Mouse (Mus musculus) neural tube, embryonic 14.5 days (tissue): ENCODE measurements around the gene Vps13d. TPM values are rescaled to one million over a fixed set of nuclear protein-coding genes. Genes with fewer than 3 reads are reported as not detected.

Experiments used
- ATAC-seq: fragments of 200-750 bp; cut with Nextera tagmentation; 2 replicates; pipeline ENCODE4 v1.8.0; 2017; ENCODE audit warnings: low read depth, mild to moderate bottlenecking, moderate TSS enrichment, moderate library complexity
- H3K27ac ChIP-seq: fragments of 300-500 bp; sonication (generic); 2 replicates; pipeline ENCODE4 v1.5.1; 2014; ENCODE audit warnings: low read depth, mild to moderate bottlenecking, control low read depth, low read length, moderate library complexity, mixed read lengths
- H3K27me3 ChIP-seq: fragments of 300-500 bp; sonication (generic); 2 replicates; pipeline ENCODE4 v1.6.1; 2014; ENCODE audit warnings: low read length; ENCODE audit not compliant: control insufficient read depth, insufficient read depth
- H3K36me3 ChIP-seq: fragments of 300-500 bp; sonication (generic); 2 replicates; pipeline ENCODE4 v1.6.1; 2014; ENCODE audit warnings: low read length, mixed read lengths; ENCODE audit not compliant: control insufficient read depth, insufficient read depth
- H3K4me1 ChIP-seq: fragments of 300-500 bp; sonication (generic); 2 replicates; pipeline ENCODE4 v1.6.1; 2014; ENCODE audit warnings: low read length; ENCODE audit not compliant: control insufficient read depth, insufficient read depth
- H3K4me2 ChIP-seq: fragments of 300-500 bp; sonication (generic); 2 replicates; pipeline ENCODE4 v1.6.1; 2014; ENCODE audit warnings: mild to moderate bottlenecking, low read depth, low read length, control low read depth
- H3K4me3 ChIP-seq: fragments of 300-500 bp; sonication (generic); 2 replicates; pipeline ENCODE4 v1.5.1; 2014; ENCODE audit warnings: low read depth, low read length, control low read depth, mixed read lengths
- H3K9ac ChIP-seq: fragments of 300-500 bp; sonication (generic); replicated peaks from 2 replicates; pipeline ENCODE4 v1.6.1; 2014; ENCODE audit warnings: low read depth, mild to moderate bottlenecking, control low read depth, low read length, mixed read lengths
- H3K9me3 ChIP-seq: fragments of 300-500 bp; sonication (generic); 2 replicates; pipeline ENCODE4 v1.6.1; 2016; ENCODE audit warnings: low read length; ENCODE audit not compliant: control insufficient read depth
- WGBS: fragments of 180-500 bp; shearing (Covaris S2); extraction: QIAGEN DNeasy Blood & Tissue Kit; methylation state at CpG from one replicate; pipeline ENCODE4 v1.1.7; 2014; 5-methylcytosine and 5-hydroxymethylcytosine counted together
- polyA plus RNA-seq: library from polyadenylated mRNA; unstranded; fragments of >200 nt; fragmentation: Nextera tagmentation; extraction: Ambion mirVana; gene quantifications from 2 replicates; pipeline ENCODE4 v1.2.1, GENCODE M21; 2014

Vps13d gene
- polyA plus RNA-seq, 1 experiment from 2014 or later = 12.9 TPM

DNA sequence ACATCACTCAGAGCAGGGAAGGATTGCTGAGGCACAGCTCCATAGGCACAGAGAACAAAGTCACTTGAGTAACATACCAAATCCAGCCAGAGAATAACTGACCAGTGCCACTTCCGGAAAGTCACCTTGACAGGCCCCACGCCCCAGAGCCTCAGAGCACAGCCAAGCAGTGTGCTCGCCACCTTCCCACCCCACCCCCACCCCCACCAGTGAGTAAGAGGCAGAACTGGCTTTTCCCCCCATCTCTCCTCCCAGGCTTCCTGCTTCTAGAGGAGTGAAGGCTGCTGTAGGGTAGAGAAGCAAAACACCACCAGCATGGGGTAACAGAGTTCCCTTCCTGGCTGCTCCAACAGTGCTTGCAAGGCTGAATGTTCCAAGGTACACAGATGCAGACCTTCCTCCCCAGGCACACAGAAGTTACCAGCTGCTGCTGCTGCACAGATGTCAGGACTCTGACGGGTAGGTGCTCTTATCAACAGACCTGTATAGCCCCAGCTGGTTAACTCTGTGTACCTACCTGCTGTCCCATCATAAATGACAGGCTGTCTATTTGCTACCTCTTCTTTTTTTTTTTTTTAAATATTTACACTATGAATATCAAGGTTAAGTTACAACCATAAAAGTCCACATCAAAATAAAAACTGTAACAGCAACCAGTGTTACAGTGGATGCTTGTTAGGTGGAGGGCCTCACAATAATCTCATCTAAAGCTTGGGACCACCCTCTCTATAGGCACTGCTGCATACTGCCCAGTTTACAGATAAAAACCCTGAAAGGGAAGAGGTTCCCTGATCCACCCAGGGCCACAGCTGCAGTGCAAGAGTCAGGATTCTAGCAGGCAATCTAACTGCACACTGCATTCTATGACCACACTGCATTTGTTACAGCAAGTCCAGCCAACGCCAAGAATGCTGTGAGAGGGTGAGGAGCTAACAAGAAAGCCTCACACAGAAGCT lies 47.5 kb downstream of the Vps13d start:
- no peaks in the 10 kb centered on the region for H3K27me3 ChIP-seq
- no peak overlapping the region for H3K4me2 ChIP-seq
- no peak overlapping the region for H3K4me3 ChIP-seq
- peaks cover 45% of the 10 kb centered on the region for H3K36me3 ChIP-seq
- H3K27ac ChIP-seq = no peak overlapping the region
- WGBS = 87% methylated on average over 5 of the region's 5 CpGs
- H3K9me3 ChIP-seq = no peaks in the 10 kb centered on the region
- no peak for ATAC-seq
- H3K4me1 ChIP-seq = no peaks in the 10 kb centered on the region
- no peak overlapping the region for H3K9ac ChIP-seq

DNA sequence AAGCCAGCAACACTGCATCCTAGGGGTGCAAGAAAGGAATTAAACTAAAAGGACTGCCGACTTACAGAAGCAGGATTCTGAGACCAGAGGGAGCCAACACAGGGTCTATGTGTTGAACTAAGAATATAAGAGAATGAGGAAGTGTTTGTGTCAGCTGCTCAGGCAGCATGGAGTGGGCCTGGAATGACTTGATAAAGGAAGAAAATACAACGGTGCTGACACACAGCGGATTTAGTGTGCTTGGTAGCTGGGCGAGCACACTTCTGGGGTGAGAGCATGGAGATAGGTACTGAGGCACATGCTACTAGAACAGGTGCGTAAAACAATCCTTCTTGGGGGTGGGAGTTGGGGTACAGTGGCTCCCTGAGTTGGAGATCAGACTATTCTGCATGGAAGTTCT lies 51.3 kb downstream of the Vps13d start:
- Histone ChIP-seq H3K27me3 (no peaks in the 10 kb centered on the region), H3K9me3 (no peaks in the 10 kb centered on the region), H3K9ac (no peak overlapping the region), H3K4me3 (no peak overlapping the region), H3K4me1 (no peaks in the 10 kb centered on the region), H3K27ac (no peak overlapping the region), H3K4me2 (no peak overlapping the region), H3K36me3 (peaks cover 56% of the 10 kb centered on the region)
- 94% methylated on average over 5 of the region's 5 CpGs for WGBS
- ATAC-seq = no peak

DNA sequence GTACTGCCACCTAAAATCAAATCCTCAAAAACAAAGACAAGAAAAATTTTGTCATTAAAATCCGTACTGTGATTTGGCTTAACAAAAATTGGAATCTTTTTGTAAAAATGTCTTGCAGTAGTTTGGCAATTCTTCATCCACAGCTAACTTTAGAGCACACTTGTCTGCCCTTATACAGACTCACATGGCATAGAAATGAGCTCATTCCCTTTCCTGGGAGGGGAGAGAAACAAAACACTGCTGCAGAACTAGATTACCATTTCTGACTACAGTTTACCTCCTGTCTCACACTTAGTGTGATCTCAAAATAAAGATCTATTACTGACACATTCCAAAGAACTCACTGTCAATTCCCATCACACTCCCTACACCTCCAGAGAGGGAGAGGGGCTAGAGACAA lies 58.1 kb downstream of the Vps13d start:
- WGBS = 85% methylated on average over 1 of the region's 1 CpGs
- ATAC-seq = no peak
- Histone ChIP-seq H3K9ac (no peak overlapping the region), H3K4me1 (no peaks in the 10 kb centered on the region), H3K36me3 (peaks cover 53% of the 10 kb centered on the region), H3K9me3 (no peaks in the 10 kb centered on the region), H3K27me3 (no peaks in the 10 kb centered on the region), H3K4me3 (no peak overlapping the region), H3K4me2 (no peak overlapping the region), H3K27ac (no peak overlapping the region)

DNA sequence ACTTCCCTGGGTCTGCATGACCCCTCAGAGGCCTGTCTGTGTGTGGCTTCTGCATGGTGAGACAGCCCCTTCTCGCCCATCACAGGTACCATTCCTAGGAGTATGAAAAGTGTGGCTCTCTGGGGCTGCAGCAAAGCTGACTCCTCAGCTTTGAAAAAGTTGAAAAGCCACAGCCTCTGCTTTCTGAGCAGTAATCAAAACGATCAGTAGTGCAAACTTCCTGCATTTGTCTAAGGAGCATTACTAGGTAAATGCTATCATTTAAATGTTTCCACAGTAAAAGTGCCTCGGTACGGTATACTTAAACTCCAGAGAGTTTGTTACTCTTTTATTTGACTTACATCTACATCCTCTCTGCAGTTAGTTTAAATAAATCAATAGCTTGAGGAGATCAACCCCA lies 59.3 kb downstream of the Vps13d start:
- Histone ChIP-seq H3K4me1 (no peaks in the 10 kb centered on the region), H3K27me3 (no peaks in the 10 kb centered on the region), H3K9ac (no peak overlapping the region), H3K36me3 (peaks cover 54% of the 10 kb centered on the region), H3K4me2 (no peak overlapping the region), H3K27ac (no peak overlapping the region), H3K4me3 (no peak overlapping the region), H3K9me3 (no peaks in the 10 kb centered on the region)
- ATAC-seq = no peak
- 92% methylated on average over 4 of the region's 4 CpGs for WGBS

DNA sequence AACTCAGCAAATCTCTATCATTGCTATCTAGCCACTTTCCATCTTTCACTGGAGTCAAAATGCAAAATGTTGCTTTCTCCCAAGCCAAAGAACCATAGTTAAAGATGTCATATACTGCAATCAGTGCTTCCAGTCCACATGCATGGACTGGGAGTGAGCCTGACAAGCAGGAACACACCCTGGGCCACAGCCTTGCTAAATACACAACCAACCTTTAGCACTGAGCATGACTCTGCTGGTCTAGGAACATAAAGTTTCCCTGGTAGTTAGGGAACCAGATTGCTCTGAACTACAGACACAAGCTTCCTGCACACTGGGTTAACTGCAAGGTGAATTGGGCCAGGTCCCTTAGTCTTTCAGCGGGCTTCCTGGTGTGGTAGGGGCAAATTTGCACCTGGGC lies 64.0 kb downstream of the Vps13d start:
- no peak for ATAC-seq
- 100% methylated on average over 1 of the region's 1 CpGs for WGBS
- Histone ChIP-seq H3K4me3 (no peak overlapping the region), H3K9me3 (no peaks in the 10 kb centered on the region), H3K9ac (no peak overlapping the region), H3K27ac (no peak overlapping the region), H3K36me3 (peaks cover 53% of the 10 kb centered on the region), H3K4me2 (no peak overlapping the region), H3K27me3 (no peaks in the 10 kb centered on the region), H3K4me1 (no peaks in the 10 kb centered on the region)

DNA sequence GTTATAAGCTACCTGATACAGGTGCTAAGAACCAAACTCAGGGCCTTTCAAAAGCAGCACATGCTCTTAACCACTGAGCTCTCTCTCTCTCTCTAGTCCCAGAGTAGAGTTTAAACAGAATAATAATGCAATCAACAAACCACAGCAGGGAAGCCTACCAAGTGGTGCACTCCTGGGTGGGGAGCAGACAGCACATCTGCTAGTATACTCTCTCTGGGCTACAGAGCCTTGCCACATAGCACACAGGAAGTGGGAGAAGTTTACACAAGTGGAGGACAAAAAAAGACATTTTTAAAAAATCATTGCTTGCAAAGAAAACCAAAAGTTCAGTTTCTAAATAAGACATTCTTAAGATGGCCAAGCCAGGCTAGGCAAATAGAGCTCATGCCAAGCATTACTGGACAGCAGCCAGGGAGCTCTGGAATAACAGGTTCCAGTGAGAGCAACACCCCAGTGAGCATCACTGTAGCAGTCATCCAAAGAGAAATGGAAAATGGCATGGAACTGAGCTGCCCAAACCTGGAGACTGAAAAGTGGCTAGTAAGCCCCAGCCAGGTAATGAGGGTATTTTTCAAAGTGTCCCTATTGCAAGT lies 64.8 kb downstream of the Vps13d start:
- H3K36me3 ChIP-seq = peaks cover 53% of the 10 kb centered on the region
- H3K4me3 ChIP-seq = no peak overlapping the region
- no peak for ATAC-seq
- H3K9me3 ChIP-seq = no peaks in the 10 kb centered on the region
- no peaks in the 10 kb centered on the region for H3K27me3 ChIP-seq
- no peak overlapping the region for H3K27ac ChIP-seq
- H3K4me2 ChIP-seq = no peak overlapping the region
- H3K4me1 ChIP-seq = no peaks in the 10 kb centered on the region
- no peak overlapping the region for H3K9ac ChIP-seq

DNA sequence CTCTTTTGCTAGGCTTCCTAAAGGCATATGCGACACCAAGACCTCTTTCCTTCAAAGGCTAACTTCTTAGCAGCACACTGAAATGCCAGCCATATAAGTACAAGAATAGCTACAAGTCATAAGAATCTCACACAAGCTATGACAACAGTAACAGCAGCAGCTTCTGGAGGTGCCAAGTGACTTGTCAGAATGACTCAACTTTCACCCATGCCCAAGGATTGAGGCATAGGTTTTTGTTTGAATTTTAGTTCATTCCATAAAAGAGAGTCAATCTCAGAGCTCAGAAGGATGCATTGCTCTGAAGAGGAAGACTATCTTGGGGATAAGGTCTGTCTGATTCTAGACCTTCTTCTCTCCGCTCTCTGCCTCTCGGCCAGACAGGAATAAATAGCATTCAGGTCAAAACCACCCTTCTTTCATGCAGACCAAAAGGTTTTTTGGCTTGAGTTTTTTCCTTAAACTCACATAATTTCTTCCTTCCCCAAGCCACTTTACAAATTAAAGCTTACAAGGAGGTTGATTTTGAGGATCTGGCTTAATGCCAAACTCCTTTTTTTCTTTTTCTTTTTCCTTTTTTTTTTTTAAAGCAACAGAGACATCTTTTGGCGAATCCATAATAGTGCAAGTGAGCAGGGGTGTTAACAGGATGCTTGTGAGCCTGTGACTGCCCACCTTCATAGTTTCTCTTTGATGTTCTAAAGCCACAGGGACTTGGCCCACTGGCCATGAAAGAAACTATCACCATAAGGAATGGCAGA lies 69.2 kb downstream of the Vps13d start:
- no peaks in the 10 kb centered on the region for H3K4me1 ChIP-seq
- H3K4me3 ChIP-seq = no peak overlapping the region
- 72% methylated on average over 4 of the region's 4 CpGs for WGBS
- no peak overlapping the region for H3K27ac ChIP-seq
- H3K9ac ChIP-seq = no peak overlapping the region
- H3K27me3 ChIP-seq = no peaks in the 10 kb centered on the region
- ATAC-seq = no peak
- no peaks in the 10 kb centered on the region for H3K9me3 ChIP-seq
- H3K4me2 ChIP-seq = no peak overlapping the region
- H3K36me3 ChIP-seq = peaks cover 42% of the 10 kb centered on the region

DNA sequence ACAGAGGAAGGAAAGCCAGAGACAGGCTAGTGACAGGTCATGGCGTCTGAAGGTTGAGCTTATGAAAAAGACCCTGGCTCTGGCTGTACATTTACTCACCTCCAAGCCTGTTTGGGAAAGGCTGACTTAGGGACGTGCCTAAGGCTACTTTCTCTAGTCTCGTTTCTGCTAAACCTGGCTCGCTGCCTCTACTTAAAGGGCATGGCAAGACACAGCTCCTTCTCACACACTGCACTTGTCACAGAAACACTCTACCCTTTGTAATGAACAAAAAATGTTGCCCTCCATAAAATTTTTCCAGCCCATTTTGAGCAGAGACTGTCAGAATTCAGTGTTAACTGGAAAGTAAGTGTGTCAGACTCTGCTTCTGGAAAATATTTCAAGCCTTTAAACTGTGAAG lies 70.4 kb downstream of the Vps13d start:
- no peak overlapping the region for H3K4me2 ChIP-seq
- H3K9ac ChIP-seq = no peak overlapping the region
- H3K4me3 ChIP-seq = no peak overlapping the region
- no peaks in the 10 kb centered on the region for H3K9me3 ChIP-seq
- no peak overlapping the region for H3K27ac ChIP-seq
- WGBS = 68% methylated on average over 4 of the region's 4 CpGs
- H3K27me3 ChIP-seq = no peaks in the 10 kb centered on the region
- no peaks in the 10 kb centered on the region for H3K4me1 ChIP-seq
- peaks cover 39% of the 10 kb centered on the region for H3K36me3 ChIP-seq
- ATAC-seq = no peak

DNA sequence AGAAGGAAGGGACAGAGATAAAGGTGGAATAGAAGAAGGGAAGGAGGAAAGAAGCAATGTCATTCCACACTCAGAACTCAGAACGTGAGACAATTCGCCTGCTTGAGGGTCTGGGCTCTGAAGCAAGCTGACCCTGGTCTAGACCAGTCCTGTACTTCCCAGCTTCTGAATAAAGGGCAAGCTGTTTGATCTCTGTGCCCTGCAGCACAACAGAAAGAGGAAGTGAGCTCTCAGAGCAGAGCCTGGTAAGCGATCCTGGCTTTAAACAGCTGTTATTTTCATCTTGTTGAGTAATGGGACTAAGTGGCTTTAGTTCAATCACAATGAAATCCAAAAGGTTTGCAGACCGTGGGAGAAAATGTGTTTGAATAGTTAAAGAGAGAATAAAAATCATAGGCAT lies 83.2 kb downstream of the Vps13d start:
- 47% methylated on average over 4 of the region's 4 CpGs for WGBS
- Histone ChIP-seq H3K4me3 (no peak overlapping the region), H3K27ac (no peak overlapping the region), H3K9me3 (no peaks in the 10 kb centered on the region), H3K36me3 (peaks cover 51% of the 10 kb centered on the region), H3K27me3 (no peaks in the 10 kb centered on the region), H3K4me2 (no peak overlapping the region), H3K9ac (no peak overlapping the region), H3K4me1 (no peaks in the 10 kb centered on the region)
- ATAC-seq = no peak
